Mouse (Mus musculus) frontal cortex, postnatal 10 days (tissue): ENCODE measurements around the gene Dhps.
A peak's percentile ranks its signal among the peaks of the same experiment; 100 is the strongest.
"Not testable (repeated sequence)": the region's sequence is repeated elsewhere in the genome, so short reads cannot be mapped to it uniquely, and the experiment has no call there.

Experiments used
- DNase-seq, 2 experiments: peaks; one replicate each; pipeline ENCODE4 v3.0.0; 2022; ENCODE audit warnings: low spot score in 2 of 2, mixed read lengths in 1 of 2

Gene Dhps

DNA sequence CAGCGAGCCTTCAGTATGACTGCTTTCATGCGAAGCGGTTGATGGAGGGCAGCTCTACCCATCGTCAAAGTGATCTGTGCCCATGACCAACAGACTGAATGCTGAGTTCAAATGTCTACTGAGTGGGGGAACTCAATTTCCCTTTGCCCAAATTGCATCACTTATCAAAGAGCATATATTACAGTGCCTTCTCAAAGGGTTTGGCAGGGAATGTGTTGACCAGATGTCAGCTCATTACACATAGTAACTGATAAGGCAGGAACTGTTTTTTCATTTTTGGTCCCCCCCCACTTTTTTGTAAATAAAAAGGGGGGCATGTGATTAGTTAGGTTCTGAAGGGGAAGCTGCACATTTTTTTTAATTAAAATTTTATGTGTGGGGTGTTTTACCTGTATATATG lies 9.0 kb upstream of the Dhps start:
- no peak for DNase-seq

DNA sequence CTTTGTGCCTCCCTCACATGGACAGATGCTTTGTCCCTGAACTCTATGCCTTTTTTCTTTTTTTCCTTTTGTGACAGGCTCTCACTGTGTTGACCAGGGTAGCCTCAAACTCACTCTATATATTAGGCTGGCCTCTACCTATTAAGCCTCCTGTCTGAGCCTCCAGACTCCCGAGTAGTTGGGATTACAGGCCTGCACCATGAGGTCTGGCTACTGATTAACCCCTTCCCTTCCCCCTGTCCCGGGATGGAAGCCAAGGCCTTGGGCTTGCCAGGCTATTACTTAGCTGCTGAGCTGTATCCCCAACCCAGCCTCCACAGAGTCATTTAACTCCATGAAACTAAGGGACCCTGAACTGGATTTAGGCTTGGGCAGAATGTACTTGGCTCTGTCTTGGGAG lies 6.3 kb upstream of the Dhps start:
- DNase-seq, result no peak

DNA sequence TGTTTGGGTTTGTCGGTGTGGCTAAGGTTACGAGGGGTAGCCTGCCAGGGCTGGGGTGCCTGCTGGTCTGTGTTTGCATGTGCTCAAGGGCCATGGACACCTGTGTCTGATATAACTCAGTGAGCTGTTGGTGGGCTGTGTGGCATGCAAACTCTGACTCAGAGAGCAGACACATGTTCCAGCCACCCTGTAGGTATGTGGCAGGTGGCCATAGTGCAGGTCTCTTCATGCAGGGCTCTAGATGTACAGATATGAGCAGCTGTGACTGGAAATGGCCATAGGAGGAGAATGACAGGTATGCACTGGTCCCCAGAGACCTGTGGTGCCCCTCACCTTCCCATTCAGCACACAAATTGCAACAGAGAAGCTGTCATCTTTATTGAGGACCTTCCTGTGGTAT lies 4.4 kb upstream of the Dhps start:
- no peak for DNase-seq

DNA sequence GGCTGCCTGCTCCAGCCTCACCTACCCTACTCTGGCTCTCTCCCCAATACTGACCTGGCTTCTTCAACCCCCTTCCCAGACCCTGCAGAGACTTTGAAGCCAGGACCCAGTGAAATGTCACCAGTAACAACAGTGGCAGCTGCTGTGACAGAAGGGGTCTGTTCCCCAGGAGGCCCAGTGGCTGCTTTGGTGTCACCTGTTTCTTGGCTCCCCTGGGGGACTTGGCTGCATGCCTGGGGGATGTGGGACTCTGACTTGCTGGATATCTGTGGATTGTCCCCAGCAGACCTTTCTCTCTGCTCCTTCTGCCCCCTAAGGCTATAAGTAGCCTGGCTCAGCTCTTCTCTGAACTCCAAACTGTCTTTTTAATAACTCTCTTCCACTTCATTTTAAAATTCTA lies 3.6 kb upstream of the Dhps start, which contains the start of gene Gm5741:
Gene Gm5741 (minus strand): TSS at position 1 of the 400 bp plus-strand sequence.
- no peak for DNase-seq

DNA sequence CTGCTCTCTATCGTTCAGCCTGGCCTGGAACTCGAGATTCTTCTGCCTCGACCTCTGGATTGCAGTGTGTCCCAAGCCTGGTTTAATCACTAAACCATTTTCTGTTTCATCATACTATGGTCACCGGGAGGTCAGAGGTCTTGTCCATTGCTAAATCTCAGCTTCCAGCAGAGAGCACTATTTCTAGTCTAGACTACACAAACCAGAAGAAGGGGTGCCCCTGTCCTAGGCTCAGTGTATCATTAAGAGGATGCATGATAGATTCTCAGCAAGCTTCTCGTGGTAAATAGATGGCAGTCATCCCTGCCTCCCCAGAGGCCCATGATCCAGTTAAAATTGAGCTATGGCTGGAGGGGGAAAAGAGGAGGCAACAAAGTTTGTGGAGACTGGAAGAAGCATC lies 516 bp upstream of the Dhps start:
- DNase-seq, result no peak

DNA sequence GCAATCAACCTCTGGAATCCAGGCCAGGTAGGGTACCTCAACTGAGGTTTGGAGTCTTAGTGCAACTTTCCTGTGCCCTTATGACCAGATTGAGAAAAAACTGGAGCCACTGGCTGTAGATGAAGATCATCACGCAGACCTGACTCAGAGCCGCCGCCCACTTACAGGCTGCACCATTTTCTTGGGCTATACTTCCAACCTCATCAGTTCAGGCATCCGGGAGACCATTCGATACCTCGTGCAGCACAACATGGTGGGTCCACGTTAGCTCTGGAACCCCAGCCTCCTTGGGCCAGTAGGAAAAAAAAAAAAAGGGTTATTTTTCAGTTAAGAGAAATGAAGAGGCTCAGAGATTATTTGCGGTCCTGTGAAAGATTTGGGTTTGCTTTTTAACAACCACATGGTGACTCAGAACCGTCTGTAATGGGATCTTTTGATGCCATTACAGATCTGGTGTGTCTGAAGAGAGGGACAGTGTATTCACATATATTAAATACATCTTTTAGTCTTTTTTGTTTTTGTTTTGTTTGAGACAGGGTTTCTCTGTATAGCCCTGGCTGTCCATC lies 890 bp downstream of the Dhps start:
- DNase-seq, result no peak

DNA sequence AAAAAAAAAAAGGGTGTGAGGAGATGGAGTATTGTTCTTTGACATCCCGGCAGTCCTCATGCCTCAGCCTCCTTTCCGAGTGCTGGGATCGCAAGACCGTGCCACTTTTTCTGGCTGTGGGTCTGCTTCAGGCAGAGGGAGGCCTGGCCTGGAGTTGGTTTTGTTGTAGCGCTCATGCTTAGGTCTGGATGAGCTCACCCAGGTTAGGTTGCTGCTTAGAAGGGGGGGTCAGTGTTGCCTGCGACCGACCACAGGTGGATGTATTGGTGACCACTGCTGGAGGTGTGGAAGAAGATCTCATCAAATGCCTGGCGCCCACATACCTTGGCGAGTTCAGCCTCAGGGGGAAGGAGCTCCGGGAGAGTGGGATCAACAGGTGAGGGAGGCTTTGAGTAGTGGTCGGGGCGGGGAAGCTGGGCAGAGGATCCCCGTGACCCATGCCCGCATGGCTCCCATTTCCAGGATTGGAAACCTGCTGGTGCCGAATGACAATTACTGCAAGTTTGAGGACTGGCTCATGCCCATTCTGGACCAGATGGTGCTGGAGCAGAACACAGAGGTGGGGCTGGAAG lies 1.6 kb downstream of the Dhps start:
- no peak for DNase-seq

DNA sequence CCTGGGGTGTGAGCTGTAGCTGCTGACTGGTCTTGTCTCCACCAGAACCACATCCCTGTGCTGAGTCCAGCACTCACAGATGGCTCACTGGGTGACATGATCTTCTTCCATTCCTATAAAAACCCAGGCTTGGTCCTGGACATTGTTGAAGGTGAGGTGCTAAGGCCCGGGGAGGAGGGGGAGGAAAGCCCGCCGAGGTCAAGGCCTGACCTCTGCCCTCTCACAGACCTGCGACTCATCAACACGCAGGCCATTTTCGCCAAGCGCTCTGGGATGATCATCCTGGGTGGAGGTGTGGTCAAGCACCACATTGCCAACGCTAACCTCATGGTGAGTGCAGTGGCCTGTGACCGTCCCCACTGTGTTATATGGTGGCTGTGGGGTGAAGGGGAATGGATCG lies 2.6 kb downstream of the Dhps start:
- no peak for DNase-seq

DNA sequence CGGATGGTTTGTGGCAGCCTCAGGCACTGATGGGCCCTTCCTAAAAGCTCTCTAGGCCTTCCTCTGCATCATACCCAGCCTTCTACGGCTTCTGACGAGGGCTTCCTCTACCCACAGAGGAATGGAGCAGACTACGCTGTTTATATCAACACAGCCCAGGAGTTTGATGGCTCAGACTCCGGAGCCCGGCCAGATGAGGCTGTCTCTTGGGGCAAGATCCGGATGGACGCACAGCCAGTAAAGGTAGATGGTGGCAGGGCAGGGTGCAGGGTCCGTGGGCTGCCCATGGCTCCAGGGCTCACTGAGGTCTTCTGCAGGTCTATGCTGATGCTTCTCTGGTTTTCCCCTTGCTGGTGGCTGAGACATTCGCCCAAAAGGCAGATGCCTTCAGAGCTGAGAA lies 3.1 kb downstream of the Dhps start:
- no peak for DNase-seq

DNA sequence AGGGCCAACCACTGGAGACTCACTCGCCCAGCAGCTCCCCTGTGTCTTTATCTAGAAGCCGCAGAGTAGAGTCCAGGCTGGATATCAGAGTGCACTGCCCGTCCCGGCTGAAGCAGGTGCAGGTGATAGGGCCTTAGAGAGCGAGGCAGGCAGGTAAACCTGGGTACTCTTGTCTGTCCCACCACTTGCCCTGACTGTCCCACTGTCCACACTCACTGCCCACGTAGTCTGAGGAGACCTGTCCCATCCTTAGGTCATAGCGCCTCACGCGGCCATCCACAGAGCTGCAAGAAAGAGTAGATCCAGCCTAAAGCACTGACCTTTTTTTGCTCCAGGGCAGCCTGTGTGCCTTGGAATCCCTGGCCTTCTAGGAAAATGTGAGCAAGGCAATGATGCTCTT lies 4.4 kb downstream of the Dhps start:
- DNase-seq, result no peak

DNA sequence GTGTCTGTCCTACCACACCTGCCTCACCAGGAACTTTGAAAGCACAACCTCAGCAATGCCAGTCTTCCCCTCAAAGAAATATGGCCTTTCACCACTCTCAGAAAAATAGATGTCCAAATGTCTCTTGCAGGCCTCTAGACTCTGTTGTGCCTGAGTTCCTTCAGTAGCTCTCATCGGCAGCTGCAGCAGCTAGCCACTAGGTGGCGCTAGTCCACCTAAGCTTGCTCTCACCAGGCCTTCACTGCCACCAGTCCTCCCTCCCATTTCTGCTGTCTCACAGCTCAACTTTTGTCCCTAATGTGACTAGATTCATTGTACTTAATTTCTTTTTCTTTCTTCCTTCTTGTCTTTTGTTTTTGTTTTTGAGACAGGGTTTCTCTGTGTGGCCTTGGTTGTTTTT lies 5.4 kb downstream of the Dhps start:
- DNase-seq, result peak in 1 of 2 experiments; percentile 77

DNA sequence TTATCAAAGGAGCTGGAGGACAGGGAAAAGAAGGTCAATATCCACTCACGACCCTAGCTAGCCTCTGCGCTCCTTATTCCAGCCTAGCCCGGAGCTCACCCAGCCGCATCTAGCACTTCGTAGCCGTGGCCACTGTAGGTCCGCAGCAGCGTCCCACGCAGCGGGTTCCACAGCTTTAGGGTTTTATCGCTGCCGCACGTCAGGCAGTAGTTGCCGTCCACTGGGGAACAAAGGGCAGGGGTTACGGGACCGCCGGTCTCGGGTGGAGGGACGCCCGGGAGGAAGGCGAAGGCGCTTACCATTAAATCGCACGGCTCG lies 8.6 kb downstream of the Dhps start:
- no peak for DNase-seq

DNA sequence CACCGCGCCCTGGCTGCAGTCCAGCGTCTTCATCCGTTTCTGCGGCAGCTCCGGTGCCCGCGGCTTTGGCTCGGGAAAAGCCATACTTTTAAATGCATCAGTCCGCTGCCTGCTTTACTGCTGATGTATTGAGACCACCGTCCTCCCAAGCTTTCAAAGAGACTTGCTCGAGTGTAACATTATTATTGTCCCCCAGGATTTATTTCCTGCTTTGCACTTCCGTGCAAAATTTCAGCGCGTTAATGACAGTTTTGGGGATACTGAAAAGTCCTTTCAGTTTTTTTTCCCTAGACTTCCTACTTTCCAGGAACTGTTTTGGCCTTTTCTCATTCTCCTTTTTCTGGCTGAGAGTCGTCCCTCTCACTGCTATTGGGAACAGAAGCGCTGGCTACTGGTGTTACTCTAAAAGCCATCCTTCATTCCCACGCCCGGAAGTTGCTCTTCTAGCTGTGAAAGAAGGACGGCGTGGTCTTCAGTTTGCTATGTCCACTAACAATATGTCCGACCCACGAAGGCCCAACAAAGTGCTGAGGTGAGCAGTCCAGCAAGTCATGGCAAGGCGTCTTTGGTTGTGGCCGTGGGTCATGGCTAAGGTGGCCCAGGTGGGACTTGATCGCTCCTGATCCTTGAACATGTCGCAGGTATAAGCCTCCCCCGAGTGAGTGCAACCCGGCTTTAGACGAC lies 9.1 kb downstream of the Dhps start, which contains the start of gene Wdr83os:
Gene Wdr83os (plus strand): TSS at position 209 of the 684 bp plus-strand sequence.
- peak in 1 of 2 experiments; percentile 50 for DNase-seq

DNA sequence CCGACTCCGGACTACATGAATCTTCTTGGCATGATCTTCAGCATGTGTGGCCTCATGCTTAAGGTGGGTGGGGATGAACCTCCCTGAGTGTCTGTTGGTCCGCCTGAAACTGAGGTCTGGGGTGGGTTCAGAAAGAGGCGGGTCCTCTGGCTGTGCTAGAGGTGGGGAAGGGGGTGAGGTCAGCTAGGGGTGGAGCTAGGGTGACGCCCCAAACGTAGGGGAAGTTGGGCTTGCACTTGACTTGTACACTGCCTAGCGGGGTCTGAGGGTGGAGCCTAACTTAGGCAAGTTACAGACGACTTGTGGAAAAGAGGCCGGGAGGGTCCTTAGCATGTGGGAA lies 9.6 kb downstream of the Dhps start, which contains the start of gene Wdr83:
Gene Wdr83 (minus strand): TSS at position 91 of the 340 bp plus-strand sequence.
- DNase-seq, result no peak

DNA sequence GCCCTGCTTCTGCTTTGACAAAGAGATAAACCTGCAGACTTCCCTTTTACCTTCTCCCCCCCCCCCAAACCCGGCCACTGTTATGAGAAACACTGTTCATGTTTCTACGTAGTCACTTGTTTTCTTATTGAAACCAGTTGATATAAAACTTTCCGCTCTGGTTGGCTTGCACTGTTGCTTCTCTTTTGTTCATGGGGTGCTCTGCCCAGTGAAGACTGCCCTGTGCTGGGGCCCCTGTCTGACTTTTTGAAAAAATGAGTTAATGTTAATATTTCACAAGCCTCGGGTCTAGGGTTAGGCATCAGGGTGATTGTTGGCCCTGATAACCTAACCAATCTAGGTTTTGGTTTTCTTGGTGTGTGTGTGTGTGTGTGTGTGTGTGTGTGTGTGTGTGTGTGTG lies 10.6 kb downstream of the Dhps start:
- not testable (repeated sequence) for DNase-seq

DNA sequence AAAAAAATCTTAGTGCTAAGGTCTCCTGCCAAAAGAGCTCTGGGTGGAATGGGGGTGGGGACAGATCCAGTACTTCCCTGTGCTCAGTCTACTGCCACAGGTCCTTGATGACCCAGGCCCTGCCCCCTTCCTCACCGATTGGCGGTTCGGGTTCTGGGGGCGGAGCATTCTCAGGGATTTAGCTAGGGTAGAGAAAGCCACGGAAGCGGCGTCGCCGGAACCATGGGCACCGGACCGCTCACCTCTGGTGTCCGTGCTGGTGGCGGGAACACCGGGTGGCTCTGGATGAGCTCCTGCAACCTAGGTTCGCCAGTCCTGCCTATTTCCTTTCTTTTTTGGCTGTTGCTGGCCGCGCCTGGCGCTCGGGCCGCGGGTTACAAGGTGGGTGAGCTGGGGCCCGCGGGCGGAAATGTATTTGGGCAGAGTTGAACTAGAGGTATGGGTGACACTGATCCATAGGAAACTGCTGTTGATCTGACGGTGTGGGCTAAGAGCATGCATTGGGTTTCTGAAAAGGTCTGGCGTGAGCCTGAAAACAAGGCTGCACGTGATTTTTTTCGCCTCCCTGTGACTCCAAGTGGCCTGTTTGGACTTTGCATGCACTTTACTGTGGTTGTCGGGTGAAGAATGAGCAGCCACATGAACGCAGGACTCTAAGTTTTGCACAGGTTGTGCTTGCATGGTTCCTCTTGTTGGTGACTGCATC lies 11.7 kb downstream of the Dhps start, which contains the start of gene Man2b1:
Gene Man2b1 (plus strand): TSS at position 163 of the 706 bp plus-strand sequence.
- peak; percentile 86 to 89 for DNase-seq

DNA sequence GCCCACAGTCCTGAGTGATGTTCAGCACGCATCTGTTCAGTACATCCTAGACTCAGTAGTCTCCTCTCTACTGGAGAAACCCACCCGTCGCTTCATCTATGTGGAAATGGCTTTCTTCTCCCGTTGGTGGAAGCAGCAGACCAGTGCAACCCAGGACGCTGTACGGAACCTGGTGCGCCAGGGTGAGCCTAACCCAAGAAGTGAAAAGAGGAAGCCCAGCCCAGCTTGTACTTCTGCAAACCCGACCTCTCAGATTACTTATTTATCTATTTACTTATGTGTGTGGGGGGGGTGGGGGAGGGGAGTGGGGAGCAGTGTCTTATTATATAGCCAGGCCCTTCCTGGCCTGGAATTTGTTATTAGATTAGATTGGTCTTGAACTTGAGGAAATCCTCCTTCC lies 13.1 kb downstream of the Dhps start:
- peak in 1 of 2 experiments; percentile 7 for DNase-seq

DNA sequence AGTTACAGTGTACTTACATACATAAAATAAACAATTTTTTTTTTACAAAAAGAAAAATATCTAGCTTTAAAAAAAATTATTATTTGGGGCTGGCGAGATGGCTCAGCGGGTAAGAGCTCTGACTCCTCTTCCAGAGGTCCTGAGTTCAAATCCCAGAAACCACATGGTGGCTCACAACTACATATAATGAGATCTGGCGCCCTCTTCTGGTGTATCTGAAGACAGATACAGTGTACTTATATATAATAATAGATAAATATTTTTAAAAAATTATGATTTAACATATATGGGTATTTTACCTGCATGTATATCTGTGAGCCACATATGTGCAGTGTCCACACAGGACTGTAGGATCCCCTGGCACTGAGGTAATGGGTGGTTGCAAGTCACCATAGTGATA lies 14.7 kb downstream of the Dhps start:
- no peak for DNase-seq

DNA sequence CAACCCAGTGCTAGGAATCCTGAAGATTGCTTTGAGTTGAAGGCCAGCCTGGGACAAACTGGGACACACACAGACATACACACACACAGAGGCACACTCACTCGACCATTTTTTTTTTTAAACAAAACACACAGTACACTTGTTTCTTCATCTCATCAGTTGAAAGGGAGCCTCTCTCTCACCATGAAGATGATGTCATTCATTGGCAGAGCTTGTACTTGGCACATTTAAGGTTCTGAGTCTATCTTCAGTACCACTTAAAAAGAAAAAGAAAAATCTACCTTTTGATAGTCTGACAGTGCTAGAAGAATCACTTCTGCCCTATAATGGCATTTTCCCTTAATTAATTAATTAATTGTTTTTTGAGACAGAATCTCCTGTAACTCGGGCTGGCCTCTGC lies 17.2 kb downstream of the Dhps start:
- DNase-seq, result no peak

DNA sequence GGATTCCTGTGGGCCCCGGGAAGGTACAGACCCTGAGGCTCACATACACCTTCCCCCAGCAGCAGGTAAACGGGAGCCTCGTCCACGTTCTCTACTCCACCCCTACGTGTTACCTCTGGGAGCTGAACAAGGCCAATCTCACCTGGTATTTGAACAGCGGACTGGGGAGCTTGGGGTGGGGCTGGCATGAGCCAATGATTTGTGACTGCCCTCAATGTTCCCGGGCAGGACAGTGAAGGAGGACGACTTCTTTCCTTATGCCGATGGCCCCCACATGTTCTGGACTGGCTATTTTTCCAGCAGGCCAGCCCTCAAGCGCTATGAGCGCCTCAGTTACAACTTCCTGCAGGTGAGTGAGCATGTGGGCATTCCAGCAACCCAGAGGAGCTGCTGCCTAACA lies 19.3 kb downstream of the Dhps start:
- DNase-seq, result no peak

DNA sequence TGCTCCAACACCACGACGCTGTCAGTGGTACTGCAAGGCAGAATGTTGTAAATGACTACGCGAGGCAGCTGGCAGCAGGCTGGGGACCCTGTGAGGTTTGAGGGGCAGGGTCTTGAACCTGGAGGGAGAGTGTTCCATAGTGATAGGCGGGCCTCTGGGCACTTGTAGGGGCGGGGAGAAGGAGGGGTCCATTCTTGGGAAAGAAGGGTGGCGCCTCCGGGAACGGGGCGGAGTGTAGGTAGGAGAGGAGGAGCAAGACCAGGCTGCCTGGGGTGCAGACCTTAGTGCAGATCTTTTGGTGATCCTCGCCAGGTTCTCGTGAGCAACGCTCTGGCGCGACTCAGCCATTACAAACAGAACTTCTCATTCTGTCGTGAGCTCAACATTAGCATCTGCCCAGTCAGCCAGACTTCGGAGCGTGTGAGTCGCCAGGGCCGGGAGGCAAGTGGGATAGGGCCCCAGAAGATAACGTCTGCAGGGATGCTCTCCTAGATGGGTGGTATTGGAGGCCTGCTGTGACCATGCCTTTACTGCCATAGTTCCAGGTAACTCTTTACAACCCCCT lies 20.1 kb downstream of the Dhps start:
- DNase-seq, result no peak

DNA sequence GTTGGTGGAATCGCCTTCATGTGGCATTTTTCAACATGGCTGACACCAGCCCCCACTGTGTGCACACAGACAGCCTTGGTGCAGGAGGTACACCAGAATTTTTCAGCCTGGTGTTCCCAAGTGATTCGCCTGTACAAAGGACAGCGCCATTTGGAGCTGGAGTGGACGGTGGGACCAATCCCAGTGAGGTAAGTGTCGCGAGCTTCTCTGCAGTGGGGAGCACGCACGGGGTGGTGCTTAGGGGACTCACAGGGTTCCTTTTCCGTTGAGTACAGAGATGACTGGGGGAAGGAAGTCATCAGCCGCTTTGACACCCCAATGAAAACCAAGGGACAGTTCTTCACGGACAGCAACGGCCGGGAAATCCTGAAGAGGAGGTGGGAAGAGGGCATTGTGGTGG lies 23.5 kb downstream of the Dhps start:
- DNase-seq, result no peak

DNA sequence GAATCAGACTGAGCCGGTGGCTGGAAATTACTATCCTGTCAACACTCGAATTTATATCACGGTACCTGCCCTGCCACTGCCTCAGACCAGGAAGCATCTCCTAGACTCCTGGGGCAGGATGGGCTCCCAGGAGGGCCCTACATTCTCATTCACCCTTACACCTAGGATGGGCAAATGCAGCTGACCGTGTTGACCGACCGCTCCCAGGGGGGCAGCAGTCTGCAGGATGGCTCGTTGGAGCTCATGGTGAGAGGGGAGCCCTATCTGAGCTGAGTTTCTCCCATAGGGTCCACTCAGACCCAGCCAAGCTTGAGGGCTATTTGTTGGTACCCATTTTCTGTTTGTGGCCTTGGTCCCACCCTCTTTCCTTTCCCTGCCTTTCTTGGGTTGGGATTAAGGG lies 24.0 kb downstream of the Dhps start:
- no peak for DNase-seq
